Mouse (Mus musculus) limb, embryonic 11.5 days (tissue): ENCODE results near the gene Ttll5. TPM values are rescaled to one million over a fixed set of nuclear protein-coding genes. Genes with fewer than 3 reads are reported as not detected.

Experiments used
- ATAC-seq: fragments of 200-750 bp; cut with Nextera tagmentation; 2 replicates; pipeline ENCODE4 v1.8.0; 2017; ENCODE audit warnings: low read depth; ENCODE audit not compliant: insufficient number of reproducible peaks, low FRiP score, low TSS enrichment
- DNase-seq: peaks from one replicate; pipeline ENCODE4 v3.0.0-alpha.2; 2015; ENCODE audit warnings: low spot score
- H3K27ac ChIP-seq: fragments of 300-500 bp; sonication (generic); replicated peaks from 2 replicates; pipeline ENCODE4 v1.5.1; 2014; ENCODE audit warnings: low read depth, mild to moderate bottlenecking, low read length
- H3K27me3 ChIP-seq: fragments of 300-500 bp; sonication (generic); 2 replicates; pipeline ENCODE4 v1.6.1; 2014; ENCODE audit warnings: mild to moderate bottlenecking, low read length, mixed read lengths; ENCODE audit not compliant: control insufficient read depth, insufficient read depth
- H3K36me3 ChIP-seq: fragments of 300-500 bp; sonication (generic); 2 replicates; pipeline ENCODE4 v1.6.1; 2014; ENCODE audit warnings: mild to moderate bottlenecking, low read length, moderate library complexity, mixed read lengths; ENCODE audit not compliant: control insufficient read depth, insufficient read depth
- H3K4me1 ChIP-seq: fragments of 300-500 bp; sonication (generic); 2 replicates; pipeline ENCODE4 v1.6.1; 2014; ENCODE audit warnings: low read length, mixed read lengths; ENCODE audit not compliant: control insufficient read depth, insufficient read depth
- H3K4me2 ChIP-seq: fragments of 300-500 bp; sonication (generic); 2 replicates; pipeline ENCODE4 v1.6.1; 2014; ENCODE audit warnings: low read depth, mild to moderate bottlenecking, moderate library complexity; ENCODE audit not compliant: severe bottlenecking
- H3K4me3 ChIP-seq: fragments of 300-500 bp; sonication (generic); 2 replicates; pipeline ENCODE4 v1.5.1; 2014; ENCODE audit warnings: low read depth, low read length
- H3K9ac ChIP-seq: fragments of 300-500 bp; sonication (generic); 2 replicates; pipeline ENCODE4 v1.6.1; 2014; ENCODE audit warnings: mild to moderate bottlenecking, low read length
- H3K9me3 ChIP-seq: fragments of 300-500 bp; sonication (generic); 2 replicates; pipeline ENCODE4 v1.6.1; 2016; ENCODE audit warnings: low read length; ENCODE audit not compliant: control insufficient read depth
- WGBS: fragments of 180-500 bp; shearing (Covaris S2); extraction: QIAGEN DNeasy Blood & Tissue Kit; methylation state at CpG from one replicate; pipeline ENCODE4 v1.1.7; 2014; 5-methylcytosine and 5-hydroxymethylcytosine counted together
- polyA plus RNA-seq: library from polyadenylated mRNA; unstranded; fragments of >200 nt; fragmentation: Nextera tagmentation; extraction: Ambion mirVana; gene quantifications from 2 replicates; pipeline ENCODE4 v1.2.1, GENCODE M21; 2014

Ttll5 gene
- polyA plus RNA-seq, 1 experiment from 2014 or later, result 22.4 TPM

- Histone ChIP-seq H3K4me2 (no peak overlapping the region), H3K4me3 (no peak overlapping the region), H3K4me1 (no peaks in the 10 kb centered on the region), H3K9ac (no peak overlapping the region), H3K9me3 (no peaks in the 10 kb centered on the region), H3K27ac (no peak overlapping the region), H3K36me3 (no peaks in the 10 kb centered on the region), H3K27me3 (no peaks in the 10 kb centered on the region)
- ATAC-seq (no peak), DNase-seq (no peak)
- 89% methylated on average over 13 of the region's 13 CpGs for WGBS
Measured at GRCm38 (mm10) chr12:85912712-85913504, 88.4 kb downstream of the Ttll5 start.

GRCm38 (mm10) chr12:85926897-85927296 lies 102.4 kb downstream of the Ttll5 start:
- Histone ChIP-seq H3K4me3 (no peak overlapping the region), H3K36me3 (no peaks in the 10 kb centered on the region), H3K27ac (no peak overlapping the region), H3K4me2 (no peak overlapping the region), H3K9me3 (no peaks in the 10 kb centered on the region), H3K4me1 (no peaks in the 10 kb centered on the region), H3K27me3 (no peaks in the 10 kb centered on the region), H3K9ac (no peak overlapping the region)
- ATAC-seq (no peak), DNase-seq (no peak)
- WGBS, result 64% methylated on average over 4 of the region's 4 CpGs

- Histone ChIP-seq H3K9me3 (no peaks in the 10 kb centered on the region), H3K27me3 (no peaks in the 10 kb centered on the region), H3K4me1 (no peaks in the 10 kb centered on the region), H3K9ac (no peak overlapping the region), H3K4me3 (no peak overlapping the region), H3K4me2 (no peak overlapping the region), H3K36me3 (peaks cover 6% of the 10 kb centered on the region; the same call in 1 of the 2 replicates), H3K27ac (no peak overlapping the region)
- ATAC-seq, result no peak
- WGBS, result 92% methylated on average over 10 of the region's 10 CpGs
- no peak for DNase-seq
Measured at GRCm38 (mm10) chr12:85928513-85928912, 104.1 kb downstream of the Ttll5 start.

GRCm38 (mm10) chr12:85929711-85930110 lies 105.3 kb downstream of the Ttll5 start:
- Histone ChIP-seq H3K36me3 (peaks cover 8% of the 10 kb centered on the region; the same call in 1 of the 2 replicates), H3K9ac (no peak overlapping the region), H3K9me3 (no peaks in the 10 kb centered on the region), H3K4me1 (no peaks in the 10 kb centered on the region), H3K27ac (no peak overlapping the region), H3K4me2 (no peak overlapping the region), H3K4me3 (no peak overlapping the region), H3K27me3 (no peaks in the 10 kb centered on the region)
- 84% methylated on average over 4 of the region's 4 CpGs for WGBS
- DNase-seq (no peak), ATAC-seq (no peak)

GRCm38 (mm10) chr12:85930713-85931112 lies 106.3 kb downstream of the Ttll5 start:
- Histone ChIP-seq H3K9ac (no peak overlapping the region), H3K36me3 (peaks cover 8% of the 10 kb centered on the region; the same call in 1 of the 2 replicates), H3K4me2 (no peak overlapping the region), H3K4me3 (no peak overlapping the region), H3K27ac (no peak overlapping the region), H3K9me3 (no peaks in the 10 kb centered on the region), H3K27me3 (no peaks in the 10 kb centered on the region), H3K4me1 (no peaks in the 10 kb centered on the region)
- 88% methylated on average over 3 of the region's 3 CpGs for WGBS
- DNase-seq (no peak), ATAC-seq (no peak)

GRCm38 (mm10) chr12:85933241-85933640 lies 108.8 kb downstream of the Ttll5 start:
- WGBS, result 91% methylated on average over 10 of the region's 10 CpGs
- H3K36me3 ChIP-seq, result peaks cover 8% of the 10 kb centered on the region; the same call in 1 of the 2 replicates
- H3K4me2 ChIP-seq, result no peak overlapping the region
- DNase-seq (no peak), ATAC-seq (no peak)
- H3K4me1 ChIP-seq, result no peaks in the 10 kb centered on the region
- H3K4me3 ChIP-seq, result no peak overlapping the region
- H3K27me3 ChIP-seq, result no peaks in the 10 kb centered on the region
- no peaks in the 10 kb centered on the region for H3K9me3 ChIP-seq
- no peak overlapping the region for H3K9ac ChIP-seq
- no peak overlapping the region for H3K27ac ChIP-seq

GRCm38 (mm10) chr12:85937384-85937783 lies 112.9 kb downstream of the Ttll5 start:
- Histone ChIP-seq H3K27me3 (no peaks in the 10 kb centered on the region), H3K4me3 (no peak overlapping the region), H3K9me3 (no peaks in the 10 kb centered on the region), H3K4me1 (no peaks in the 10 kb centered on the region), H3K4me2 (no peak overlapping the region), H3K9ac (no peak overlapping the region), H3K27ac (no peak overlapping the region), H3K36me3 (peaks cover 8% of the 10 kb centered on the region; the same call in 1 of the 2 replicates)
- ATAC-seq, result no peak
- 88% methylated on average over 5 of the region's 5 CpGs for WGBS
- no peak for DNase-seq

- no peak; the same call in 1 of the 2 replicates for ATAC-seq
- WGBS, result 27% methylated on average over 10 of the region's 10 CpGs
- Histone ChIP-seq H3K9me3 (no peaks in the 10 kb centered on the region), H3K27ac (no peak overlapping the region), H3K27me3 (no peaks in the 10 kb centered on the region), H3K9ac (no peak overlapping the region), H3K4me2 (no peak overlapping the region), H3K4me1 (0 out of 2 replicates have a peak, but pooled peaks cover 4% of the 10 kb centered on the region), H3K4me3 (no peak overlapping the region), H3K36me3 (no peaks in the 10 kb centered on the region; the same call in 1 of the 2 replicates)
- peak; percentile 36 for DNase-seq
Measured at GRCm38 (mm10) chr12:85943456-85943855, 119.0 kb downstream of the Ttll5 start.
